Mouse (Mus musculus): ENCODE measurements at regions not wholly inside any gene's neighbourhood (a gene's known extent, or its start where the extent isn't known, plus 50 kb on each side); places are given as distances from the start of the nearest gene placed in this dataset.

DNA sequence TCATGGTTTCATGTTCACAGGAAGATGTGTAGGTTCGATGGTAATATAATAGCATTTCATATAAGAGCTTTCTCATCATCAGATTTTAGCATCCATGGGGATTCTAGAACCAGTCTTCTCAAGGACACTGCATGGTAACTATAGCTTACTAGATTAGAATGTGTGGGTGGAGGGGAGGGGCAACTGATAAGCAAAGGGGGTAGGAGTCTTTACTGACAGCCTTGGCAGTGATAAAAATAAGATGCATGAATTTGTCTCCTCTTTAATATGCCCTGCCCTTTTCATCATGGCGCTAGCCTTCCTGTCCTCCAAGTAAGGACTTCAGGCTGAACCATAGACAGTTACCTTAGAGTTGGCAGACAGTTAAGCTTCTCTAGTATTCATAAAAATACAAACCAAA lies 69.6 kb upstream of the Slc22a23 start:
- TF ChIP-seq EP300 (IDR thresholded peaks at IDR 0.05) (no peak), CTCF (IDR thresholded peaks at IDR 0.05) (no peak)

All from lung, postnatal 0 days (tissue).